Mouse (Mus musculus) ovary, postnatal 10 days (tissue): Measurements from ENCODE around the gene Sdhaf1.

Experiments
- DNase-seq: peaks from one replicate; pipeline ENCODE4 v3.0.0; 2022; ENCODE audit warnings: low spot score

The Sdhaf1 gene

GRCm38 (mm10) chr7:30293795-30294194 lies 29.9 kb downstream of the Sdhaf1 start:
- no peak for DNase-seq

- peak; percentile 75 for DNase-seq
Observed at GRCm38 (mm10) chr7:30291215-30292131, 32.2 kb downstream of the Sdhaf1 start, which contains the start of gene Clip3. Gene Clip3 (plus strand): TSS chr7:30291728.

GRCm38 (mm10) chr7:30289714-30290399 lies 33.8 kb downstream of the Sdhaf1 start:
- no peak for DNase-seq

- DNase-seq, result no peak
Observed at GRCm38 (mm10) chr7:30289071-30289713, 34.5 kb downstream of the Sdhaf1 start.

GRCm38 (mm10) chr7:30288046-30288445 lies 35.6 kb downstream of the Sdhaf1 start:
- no peak for DNase-seq

GRCm38 (mm10) chr7:30286701-30287410 lies 36.8 kb downstream of the Sdhaf1 start:
- no peak for DNase-seq

- no peak for DNase-seq
Observed at GRCm38 (mm10) chr7:30282740-30283139, 41.0 kb downstream of the Sdhaf1 start.

- DNase-seq, result no peak
Observed at GRCm38 (mm10) chr7:30281522-30281921, 42.2 kb downstream of the Sdhaf1 start.

- DNase-seq, result peak; percentile 67
Observed at GRCm38 (mm10) chr7:30280670-30281138, 43.0 kb downstream of the Sdhaf1 start.

GRCm38 (mm10) chr7:30279951-30280669 lies 43.6 kb downstream of the Sdhaf1 start, which contains the start of the genes Thap8 and Wdr62:
Gene Thap8 (plus strand): TSS chr7:30280094.
Gene Wdr62 (minus strand): TSS chr7:30280419.
- DNase-seq, result peak; percentile 75

- no peak for DNase-seq
Observed at GRCm38 (mm10) chr7:30279536-30279935, 44.2 kb downstream of the Sdhaf1 start.

- no peak for DNase-seq
Observed at GRCm38 (mm10) chr7:30278911-30279310, 44.8 kb downstream of the Sdhaf1 start.

GRCm38 (mm10) chr7:30274383-30274782 lies 49.3 kb downstream of the Sdhaf1 start:
- DNase-seq, result no peak
